Mouse (Mus musculus) ES-E14 (cell line): ENCODE results near the gene Rai14.

Experiments
- CHD2 ChIP-seq: IDR thresholded peaks from 2 replicates; pipeline ENCODE4 v1.6.1; 2014; ENCODE audit warnings: mild to moderate bottlenecking, low read depth, low read length, inconsistent platforms
- MAFK ChIP-seq: IDR thresholded peaks from 2 replicates; pipeline ENCODE4 v1.6.1; 2014; ENCODE audit warnings: mild to moderate bottlenecking, low read depth, low read length, inconsistent platforms; ENCODE audit not compliant: insufficient read depth

DNA sequence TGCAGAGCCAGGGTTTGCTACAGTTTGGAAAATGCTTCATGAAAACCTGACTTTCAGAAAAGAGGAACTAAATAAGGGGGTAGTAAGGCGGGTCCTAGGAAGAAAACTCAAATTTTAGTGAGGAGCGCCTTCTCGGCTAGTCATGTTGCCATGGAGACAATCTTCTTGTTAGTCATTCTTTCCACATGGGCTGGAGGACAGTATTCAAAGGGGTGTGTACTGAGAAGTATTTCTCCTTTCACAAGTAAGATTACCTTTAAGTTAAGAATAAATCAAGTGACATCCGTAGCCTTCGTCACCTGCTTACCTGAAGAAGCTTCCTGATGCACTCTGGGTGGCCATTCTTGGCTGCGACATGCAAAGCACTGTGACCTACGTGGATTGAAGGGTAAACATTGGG is 115.0 kb downstream of the Rai14 start:
- TF ChIP-seq CHD2 (no peak), MAFK (no peak)
